Mouse (Mus musculus): Measurements from ENCODE around the gene Zfp101.

Gene Zfp101

GRCm38 (mm10) chr17:33394182-33395034 lies at the start of gene Zfp101:
Gene Zfp101 (minus strand): TSS chr17:33394641.
- peak; percentile 95 for DNase-seq (ENCODE audit: low read depth, low spot score)

- DNase-seq (ENCODE audit: low read depth, low spot score): no peak
Measured at GRCm38 (mm10) chr17:33441159-33441558, 46.7 kb upstream of the Zfp101 start.

- DNase-seq (ENCODE audit: low read depth, low spot score): peak; percentile 31
Measured at GRCm38 (mm10) chr17:33439922-33440321, 45.5 kb upstream of the Zfp101 start.

GRCm38 (mm10) chr17:33439148-33439547 lies 44.7 kb upstream of the Zfp101 start:
- DNase-seq (ENCODE audit: low read depth, low spot score): peak; percentile 79

GRCm38 (mm10) chr17:33432019-33432946 lies 37.8 kb upstream of the Zfp101 start, which contains the start of gene Actl9:
Gene Actl9 (plus strand): TSS chr17:33432896.
- no peak for DNase-seq (ENCODE audit: low read depth, low spot score)

GRCm38 (mm10) chr17:33392271-33392670 lies 2.2 kb downstream of the Zfp101 start:
- no peak for DNase-seq (ENCODE audit: low read depth, low spot score)

- DNase-seq (ENCODE audit: low read depth, low spot score): no peak
Measured at GRCm38 (mm10) chr17:33385705-33386104, 8.7 kb downstream of the Zfp101 start.

- DNase-seq (ENCODE audit: low read depth, low spot score): no peak
Measured at GRCm38 (mm10) chr17:33372795-33373194, 21.6 kb downstream of the Zfp101 start.

GRCm38 (mm10) chr17:33358411-33359384 lies 35.7 kb downstream of the Zfp101 start, which contains the start of gene Zfp81:
Gene Zfp81 (minus strand): TSS chr17:33358878.
- peak; percentile 89 for DNase-seq (ENCODE audit: low read depth, low spot score)

GRCm38 (mm10) chr17:33352981-33353380 lies 41.5 kb downstream of the Zfp101 start:
- DNase-seq (ENCODE audit: low read depth, low spot score): no peak

Data from CD4-positive helper T cell, adult 2 months (primary cell).